30 mouse cellular contexts compared by ENCODE assay signal in the genomic region with DNA sequence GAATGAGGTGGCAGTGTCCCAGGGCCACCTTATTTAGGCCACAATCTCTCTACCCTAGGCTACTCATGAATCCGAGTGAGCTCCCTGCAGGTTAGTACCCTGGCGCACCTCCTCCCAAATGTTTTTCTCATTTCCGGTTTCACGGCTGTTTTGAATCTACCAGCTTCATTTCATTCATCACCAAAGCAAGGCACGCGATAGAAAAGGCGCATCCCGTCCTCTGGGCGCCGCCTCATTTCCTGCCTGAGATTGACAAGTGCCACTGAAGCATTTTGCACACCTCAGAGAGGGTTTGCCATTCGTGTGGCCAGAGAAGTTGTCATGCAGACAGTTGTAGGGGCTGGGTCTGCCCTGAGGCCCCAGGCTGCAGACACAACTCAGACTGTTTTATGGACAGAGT.
DNase-seq lines count a peak whose midpoint lies in the region; ATAC-seq and TF ChIP-seq lines count a peak whose summit lies in the region.
"Had no signal": no experiment of that assay in that cellular context is flagged by ENCODE, and none has a peak within 500 bp of the region (broad histone marks: within the 10 kb centered on the region; RNA-seq: fewer than 3 reads in every experiment).

No protein-coding gene starts in this region.

- 0 out of 2 replicates have a peak, but pooled peaks cover 4% of the 10 kb centered on the region for H3K4me1 ChIP-seq in thymus, adult 2 months (replicated peaks; ENCODE audit: control insufficient read depth, insufficient read depth, low read length)

- no peaks in the 10 kb centered on the region for H3K36me3 ChIP-seq in thymus, adult 2 months (ENCODE audit: control insufficient read depth, insufficient read depth, low read length)
- H3K36me3 ChIP-seq: G1E; heart, embryonic 12.5 days; kidney, embryonic 15.5 days; midbrain, embryonic 13.5 days had no signal

- H3K4me3 ChIP-seq in thymus, adult 2 months (ENCODE audit: control insufficient read depth, insufficient read depth, low read length): no peak overlapping the region
- H3K4me3 ChIP-seq: heart, embryonic 12.5 days; kidney, embryonic 15.5 days; left cerebral cortex, adult 2 months; megakaryocyte, embryonic 14.5 days; midbrain, embryonic 13.5 days had no signal

- no peak for ATAC-seq in CD4-positive, CD25-positive, alpha-beta regulatory T cell, adult 4 months
- no peak for ATAC-seq in cerebellum, adult (ENCODE audit: insufficient number of reproducible peaks, low FRiP score, low TSS enrichment)
- ATAC-seq: activated CD4-positive, CD25-positive, alpha-beta regulatory T cell, adult 4 months; forebrain, embryonic 16.5 days; liver, postnatal 0 days; midbrain, embryonic 13.5 days had no signal

- WGBS in thymus, adult 2 months: 74% methylated on average over 11 of the region's 11 CpGs

- no peak overlapping the region for H3K27ac ChIP-seq in thymus, adult 2 months (ENCODE audit: control insufficient read depth, insufficient read depth, low read length)
- H3K27ac ChIP-seq: kidney, embryonic 15.5 days; midbrain, embryonic 13.5 days had no signal

- TF ChIP-seq CTCF in thymus, adult 2 months (IDR thresholded peaks at IDR 0.05; ENCODE audit: borderline replicate concordance, control insufficient read depth, extremely low read depth, insufficient read depth, low read length, poor library complexity): no peak

- peak; percentile 43 for DNase-seq in CD4-positive, CD25-positive, alpha-beta regulatory T cell, adult 2 months (ENCODE audit: low read depth, low spot score)
- peak; percentile 31 for DNase-seq in spleen, postnatal 36 days (ENCODE audit: low spot score in 2 of 2)
- no peak for DNase-seq in spleen, postnatal 4 days (ENCODE audit: low spot score in 2 of 2)
- peak; percentile 55 for DNase-seq in thymus, adult 2 months
- no peak for DNase-seq in liver
- DNase-seq in Muller cell, postnatal 12 days (ENCODE audit: inconsistent ontology term): no peak
- DNase-seq: adrenal gland, postnatal 10 days; cerebellum, adult 8-10 months; cerebellum, postnatal 36 days; embryo, embryonic 11 days; gastrocnemius, postnatal 10 days; heart, adult 11 months; heart, postnatal 10 days; kidney, adult 11 months; kidney, postnatal 4 days; layer of hippocampus, adult 9-11 months; liver, postnatal 0 days; lung, postnatal 36 days; right cerebral cortex, postnatal 14 days had no signal

- no peak for TF ChIP-seq POLR2A in thymus, adult 2 months (IDR thresholded peaks at IDR 0.05; ENCODE audit: control insufficient read depth, extremely low read depth, insufficient read depth, low read length, poor library complexity)

- no peaks in the 10 kb centered on the region for H3K27me3 ChIP-seq in thymus, adult 2 months (ENCODE audit: control insufficient read depth, insufficient read depth, low read length)
- H3K27me3 ChIP-seq: CH12.LX; heart, embryonic 12.5 days; kidney, embryonic 15.5 days; midbrain, embryonic 13.5 days had no signal

Comparison
In these comparisons a context has a peak if more than half of its experiments do, and no peak if none do; other contexts are left out.
1. DNase-seq: peak in CD4-positive, CD25-positive, alpha-beta regulatory T cell, adult 2 months (single experiment), spleen, postnatal 36 days (2 of 2) and thymus, adult 2 months (single experiment); none in spleen, postnatal 4 days (0 of 2), liver (single experiment) and Muller cell, postnatal 12 days (single experiment).